Mouse (Mus musculus): ENCODE results near the gene Ubc. TPM values are rescaled to one million over a fixed set of nuclear protein-coding genes. Genes with fewer than 3 reads are reported as not detected.

Gene Ubc
- polyA plus RNA-seq, 1 experiment from 2014 or later: 875 TPM

Other genes starting within 250 kb of the Ubc start
- 19.9 and 20.0 TPM in 2 replicates for gene Ncor2, start 211.0 kb downstream of the Ubc start, polyA plus RNA-seq (2015; fragmentation: Nextera tagmentation; extraction: Ambion mirVana)
- gene Scarb1, start 49.1 kb downstream of the Ubc start, polyA plus RNA-seq (2015; fragmentation: Nextera tagmentation; extraction: Ambion mirVana): 59.3 and 70.0 TPM in 2 replicates
- 0.23 and 0.40 TPM in 2 replicates for gene Gm10382, start 880 bp downstream of the Ubc start, polyA plus RNA-seq (2015; fragmentation: Nextera tagmentation; extraction: Ambion mirVana)
- gene Dhx37, start 43.9 kb upstream of the Ubc start, polyA plus RNA-seq (2015; fragmentation: Nextera tagmentation; extraction: Ambion mirVana): 10.7 and 11.3 TPM in 2 replicates
- gene Bri3bp, start 51.4 kb upstream of the Ubc start, polyA plus RNA-seq (2015; fragmentation: Nextera tagmentation; extraction: Ambion mirVana): 59.6 and 60.4 TPM in 2 replicates
- 73.0 and 77.0 TPM in 2 replicates for gene Aacs, start 85.6 kb upstream of the Ubc start, polyA plus RNA-seq (2015; fragmentation: Nextera tagmentation; extraction: Ambion mirVana)
- gene Tmem132b, start 141.6 kb upstream of the Ubc start, polyA plus RNA-seq (2015; fragmentation: Nextera tagmentation; extraction: Ambion mirVana): 0.25 and 0.28 TPM in 2 replicates